Mouse (Mus musculus) midbrain, embryonic 16.5 days (tissue): Measurements from ENCODE around the gene Map4. TPM values are rescaled to one million over a fixed set of nuclear protein-coding genes. Genes with fewer than 3 reads are reported as not detected.

Source experiments
- ATAC-seq: fragments of 200-750 bp; cut with Nextera tagmentation; 2 replicates; pipeline ENCODE4 v1.8.0; 2017; ENCODE audit warnings: moderate TSS enrichment
- H3K27ac ChIP-seq: fragments of 300-500 bp; sonication (generic); 2 replicates; pipeline ENCODE4 v1.5.1; 2014; ENCODE audit warnings: mild to moderate bottlenecking, low read length, mixed read lengths
- H3K27me3 ChIP-seq: fragments of 300-500 bp; sonication (generic); 2 replicates; pipeline ENCODE4 v1.6.1; 2014; ENCODE audit warnings: low read depth, low read length, mixed read lengths; ENCODE audit not compliant: control insufficient read depth, insufficient read depth
- H3K36me3 ChIP-seq: fragments of 300-500 bp; sonication (generic); 2 replicates; pipeline ENCODE4 v1.6.1; 2014; ENCODE audit warnings: mild to moderate bottlenecking, low read length, moderate library complexity, mixed read lengths; ENCODE audit not compliant: control insufficient read depth, insufficient read depth
- H3K4me1 ChIP-seq: fragments of 300-500 bp; sonication (generic); 2 replicates; pipeline ENCODE4 v1.6.1; 2014; ENCODE audit warnings: mild to moderate bottlenecking, low read length, mixed read lengths; ENCODE audit not compliant: control insufficient read depth, insufficient read depth
- H3K4me2 ChIP-seq: fragments of 300-500 bp; sonication (generic); 2 replicates; pipeline ENCODE4 v1.6.1; 2014; ENCODE audit warnings: mild to moderate bottlenecking, low read length, mixed read lengths
- H3K4me3 ChIP-seq: fragments of 300-500 bp; sonication (generic); 2 replicates; pipeline ENCODE4 v1.5.1; 2014; ENCODE audit warnings: low read depth, mild to moderate bottlenecking, low read length, moderate library complexity, mixed read lengths
- H3K9ac ChIP-seq: fragments of 300-500 bp; sonication (generic); 2 replicates; pipeline ENCODE4 v1.6.1; 2014; ENCODE audit warnings: low read depth, low read length, mixed read lengths
- H3K9me3 ChIP-seq: fragments of 300-500 bp; sonication (generic); replicated peaks from 2 replicates; pipeline ENCODE4 v1.6.1; 2014; ENCODE audit warnings: mild to moderate bottlenecking, low read length, mixed read lengths; ENCODE audit not compliant: control insufficient read depth, poor library complexity, severe bottlenecking
- WGBS: fragments of 180-500 bp; shearing (Covaris S2); extraction: QIAGEN DNeasy Blood & Tissue Kit; methylation state at CpG from one replicate; pipeline ENCODE4 v1.1.7; 2014; 5-methylcytosine and 5-hydroxymethylcytosine counted together
- polyA plus RNA-seq: library from polyadenylated mRNA; unstranded; fragments of >200 nt; fragmentation: Nextera tagmentation; extraction: Ambion mirVana; gene quantifications from 2 replicates; pipeline ENCODE4 v1.2.1, GENCODE M21; 2015

Map4 gene
- polyA plus RNA-seq, 1 experiment from 2014 or later, result 213 TPM

DNA sequence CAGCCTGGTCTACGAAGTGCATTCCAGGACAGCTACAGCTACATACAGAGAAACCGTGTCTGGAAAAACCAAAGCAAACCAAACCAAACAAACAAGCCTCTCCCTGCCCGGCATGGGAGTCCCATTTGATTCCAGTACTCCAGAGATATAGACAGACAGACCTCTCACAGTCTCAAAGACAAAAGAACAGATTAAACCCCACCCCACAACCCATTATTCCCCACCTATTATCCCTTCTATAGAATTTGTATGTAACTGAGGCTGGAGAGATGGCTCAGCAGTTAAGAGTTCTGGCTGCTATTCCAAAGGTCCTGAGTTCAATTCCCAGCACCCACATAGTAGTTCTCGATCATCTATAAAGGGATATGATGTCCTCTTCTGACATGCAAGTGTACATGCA lies 21.3 kb upstream of the Map4 start:
- H3K9me3 ChIP-seq, result no peaks in the 10 kb centered on the region
- no peaks in the 10 kb centered on the region for H3K36me3 ChIP-seq
- 93% methylated on average over 4 of the region's 4 CpGs for WGBS
- no peak overlapping the region for H3K4me2 ChIP-seq
- H3K27ac ChIP-seq, result no peak overlapping the region
- no peak overlapping the region for H3K9ac ChIP-seq
- no peak overlapping the region for H3K4me3 ChIP-seq
- ATAC-seq, result no peak
- no peaks in the 10 kb centered on the region for H3K4me1 ChIP-seq
- no peaks in the 10 kb centered on the region for H3K27me3 ChIP-seq

DNA sequence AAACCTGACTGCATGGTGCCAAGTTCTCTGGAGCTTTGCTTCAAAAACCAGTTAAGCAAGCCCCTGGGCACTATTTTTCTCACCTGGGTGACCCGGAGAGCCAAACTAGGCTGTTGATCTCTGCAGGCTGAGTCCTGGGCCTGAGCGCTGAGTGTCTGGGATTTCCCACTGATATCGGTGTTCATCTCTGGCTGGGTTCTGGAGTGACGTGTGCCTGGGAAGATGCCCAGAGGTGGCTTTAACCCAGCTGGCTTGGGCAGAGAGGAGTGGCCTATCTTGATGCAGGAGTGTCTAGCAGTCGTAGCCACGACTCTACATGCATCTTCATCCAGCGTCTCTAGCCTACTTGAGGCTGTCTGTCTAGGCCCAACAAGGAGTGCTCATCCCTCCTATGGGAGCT lies 19.5 kb upstream of the Map4 start:
- Histone ChIP-seq H3K27ac (no peak overlapping the region), H3K9me3 (no peaks in the 10 kb centered on the region), H3K4me1 (no peaks in the 10 kb centered on the region), H3K4me2 (no peak overlapping the region), H3K4me3 (no peak overlapping the region), H3K27me3 (no peaks in the 10 kb centered on the region), H3K9ac (no peak overlapping the region), H3K36me3 (no peaks in the 10 kb centered on the region)
- ATAC-seq, result no peak
- 90% methylated on average over 7 of the region's 7 CpGs for WGBS

DNA sequence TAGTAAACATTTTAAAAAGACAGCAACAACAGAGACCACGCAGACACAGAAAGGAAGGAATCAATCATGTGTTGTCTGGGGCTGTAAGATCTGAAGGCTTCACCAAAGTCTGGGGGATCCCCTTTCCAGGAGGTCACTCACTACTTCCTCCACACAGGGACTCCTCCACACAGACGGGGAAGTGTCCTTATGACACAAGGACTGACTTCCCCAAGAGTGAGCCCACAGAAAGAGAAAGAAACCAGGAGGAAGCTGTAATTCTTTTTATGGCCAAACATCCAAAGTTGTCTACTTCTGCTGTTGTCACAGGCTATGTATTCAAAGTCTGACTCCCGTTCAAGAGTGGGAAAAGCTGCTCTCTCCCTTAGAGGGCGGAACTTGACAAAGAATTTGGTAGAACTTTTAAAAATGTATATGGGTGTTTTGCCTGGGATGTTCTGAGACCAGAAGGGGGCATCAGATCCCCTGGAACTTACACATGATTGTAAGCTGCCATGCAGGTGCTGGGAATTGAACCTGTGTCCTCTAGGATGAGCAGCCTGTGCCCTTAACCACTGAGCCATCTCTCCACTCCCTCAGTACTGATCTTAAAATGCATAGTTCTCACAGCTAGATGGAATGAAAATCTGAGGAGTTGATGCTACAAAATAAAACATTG lies 16.9 kb upstream of the Map4 start:
- WGBS, result 84% methylated on average over 4 of the region's 4 CpGs

DNA sequence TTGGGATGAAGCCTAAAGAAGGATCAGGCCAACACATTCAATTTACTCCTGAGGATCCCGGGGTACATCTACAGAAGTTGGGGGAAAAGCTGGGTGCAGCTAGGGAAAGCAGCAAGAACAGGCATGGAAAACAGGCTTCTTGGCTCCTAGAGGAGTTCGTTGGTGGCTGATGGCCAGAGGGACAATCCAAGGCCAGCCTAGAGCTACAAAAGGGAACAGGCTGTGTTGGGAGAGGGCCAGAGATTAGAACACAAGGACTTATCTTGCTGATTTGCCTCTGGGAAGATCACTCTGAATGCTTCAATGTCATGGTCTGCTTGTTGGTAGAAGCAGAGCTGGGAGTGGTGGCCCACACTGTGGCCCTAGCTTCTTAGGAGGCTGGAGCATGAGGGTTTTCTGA lies 13.3 kb upstream of the Map4 start:
- Histone ChIP-seq H3K4me3 (no peak overlapping the region), H3K36me3 (no peaks in the 10 kb centered on the region), H3K9me3 (no peaks in the 10 kb centered on the region), H3K4me2 (no peak overlapping the region), H3K27me3 (no peaks in the 10 kb centered on the region), H3K4me1 (no peaks in the 10 kb centered on the region), H3K9ac (no peak overlapping the region), H3K27ac (no peak overlapping the region)
- 89% methylated on average over 2 of the region's 2 CpGs for WGBS
- ATAC-seq, result no peak

More for the DNA sequence above, 16.9 kb upstream of the Map4 start:
- Histone ChIP-seq H3K36me3 (no peaks in the 10 kb centered on the region), H3K4me2 (no peak overlapping the region), H3K27ac (no peak overlapping the region), H3K27me3 (no peaks in the 10 kb centered on the region), H3K4me1 (no peaks in the 10 kb centered on the region), H3K9me3 (no peaks in the 10 kb centered on the region), H3K4me3 (no peak overlapping the region), H3K9ac (no peak overlapping the region)
- no peak for ATAC-seq

DNA sequence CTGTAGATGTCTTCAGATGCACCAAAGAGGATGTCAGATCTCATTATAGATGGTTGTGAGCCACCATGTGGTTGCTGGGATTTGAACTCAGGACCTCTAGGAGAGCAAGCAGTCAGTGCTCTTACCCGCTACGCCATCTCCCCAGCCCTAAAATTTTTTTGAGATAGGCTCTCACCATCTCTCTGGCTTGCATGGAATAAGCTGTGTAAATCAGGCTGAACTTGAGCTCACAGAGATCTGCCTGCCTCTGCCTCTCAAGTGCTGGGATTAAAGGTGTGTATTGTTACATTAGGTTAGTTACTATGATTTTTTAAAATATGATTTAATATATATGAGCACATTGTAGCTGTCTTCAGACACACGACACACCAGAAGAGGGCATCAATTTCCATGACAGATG lies 2.1 kb upstream of the Map4 start:
- no peak for ATAC-seq
- no peak overlapping the region for H3K9ac ChIP-seq

DNA sequence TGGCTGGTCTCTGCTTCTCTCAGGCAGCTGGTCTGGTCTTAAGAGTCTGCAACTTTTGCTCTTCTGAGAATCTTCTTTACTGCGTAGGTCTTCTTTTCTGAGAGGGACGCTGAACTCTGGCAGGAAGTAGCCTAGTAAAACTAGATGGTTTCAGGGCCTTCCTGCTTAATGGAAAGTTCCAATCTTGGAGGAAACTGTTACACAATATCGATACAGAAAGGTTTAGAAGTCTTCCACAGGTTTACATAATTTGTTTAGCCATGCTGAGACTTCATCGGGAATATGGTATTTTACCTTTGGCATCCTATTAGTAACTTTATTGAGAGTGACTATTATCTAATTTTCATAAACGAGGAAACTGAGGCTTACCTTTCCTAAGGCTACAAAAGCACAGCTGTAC lies 1.2 kb upstream of the Map4 start:
- Histone ChIP-seq H3K9me3 (no peaks in the 10 kb centered on the region), H3K9ac (no peak overlapping the region), H3K4me2 (no peak overlapping the region), H3K27ac (no peak overlapping the region), H3K27me3 (no peaks in the 10 kb centered on the region), H3K36me3 (no peaks in the 10 kb centered on the region), H3K4me1 (peaks cover 6% of the 10 kb centered on the region), H3K4me3 (no peak overlapping the region)
- no peak for ATAC-seq
- 91% methylated on average over 5 of the region's 5 CpGs for WGBS

More for the DNA sequence above, 2.1 kb upstream of the Map4 start:
- no peak overlapping the region for H3K27ac ChIP-seq
- no peak overlapping the region for H3K4me2 ChIP-seq
- H3K27me3 ChIP-seq, result no peaks in the 10 kb centered on the region
- WGBS, result 97% methylated on average over 3 of the region's 3 CpGs
- H3K4me1 ChIP-seq, result peaks cover 6% of the 10 kb centered on the region
- H3K36me3 ChIP-seq, result no peaks in the 10 kb centered on the region
- no peaks in the 10 kb centered on the region for H3K9me3 ChIP-seq
- no peak overlapping the region for H3K4me3 ChIP-seq

DNA sequence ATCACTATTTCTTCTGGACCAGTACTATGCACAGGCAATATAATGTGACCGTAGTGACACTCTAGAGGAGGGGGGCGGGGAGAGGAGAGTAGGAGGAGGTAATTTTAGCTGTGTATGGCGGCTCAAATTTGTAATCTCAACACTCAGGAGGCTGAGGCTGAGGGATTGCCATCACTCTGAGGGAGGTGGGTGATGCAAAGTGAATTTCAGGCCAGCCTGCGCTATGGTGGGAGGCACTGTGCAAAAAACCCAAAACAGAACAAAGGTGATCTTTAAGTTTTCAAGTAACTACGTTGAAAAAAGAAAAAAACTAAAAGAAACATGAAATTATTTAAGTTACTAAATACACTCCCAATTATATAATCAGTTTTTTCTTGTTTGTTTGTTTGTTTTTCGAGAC lies 508 bp upstream of the Map4 start:
- Histone ChIP-seq H3K4me1 (peaks cover 6% of the 10 kb centered on the region), H3K36me3 (no peaks in the 10 kb centered on the region), H3K27ac (peak overlapping the region; percentile 88), H3K9ac (peak overlapping the region; percentile 58; the same call in 1 of the 2 replicates), H3K9me3 (no peaks in the 10 kb centered on the region), H3K27me3 (no peaks in the 10 kb centered on the region), H3K4me3 (peak overlapping the region; percentile 97), H3K4me2 (peak overlapping the region; percentile 48)
- no peak for ATAC-seq
- 78% methylated on average over 6 of the region's 6 CpGs for WGBS

DNA sequence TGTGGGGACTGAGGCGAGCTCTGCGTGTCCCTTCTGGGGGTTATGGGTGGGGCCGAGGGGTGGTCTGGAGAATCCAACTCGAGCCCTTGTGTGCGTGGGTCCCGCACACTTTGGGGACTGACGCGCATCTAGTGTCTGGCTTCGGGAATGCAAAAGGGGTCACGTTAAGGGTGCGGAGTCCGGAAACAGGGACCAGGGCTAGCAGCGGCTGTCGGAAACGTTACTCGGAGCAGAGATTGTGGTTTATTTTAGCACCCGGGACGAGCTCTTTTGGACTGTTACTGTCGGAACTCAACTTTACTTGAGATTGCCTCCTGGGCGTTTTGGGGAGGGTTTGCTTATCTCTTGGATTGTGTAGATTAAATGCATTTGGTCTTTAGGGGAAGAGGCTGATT lies 1.1 kb downstream of the Map4 start:
- H3K4me1 ChIP-seq, result peaks cover 6% of the 10 kb centered on the region
- H3K36me3 ChIP-seq, result no peaks in the 10 kb centered on the region
- H3K4me3 ChIP-seq, result peak overlapping the region; percentile 97
- H3K9ac ChIP-seq, result peak overlapping the region; percentile 92
- H3K4me2 ChIP-seq, result peak overlapping the region; percentile 89
- peak overlapping the region; percentile 88 for H3K27ac ChIP-seq
- 0% methylated on average over 20 of the region's 20 CpGs for WGBS
- ATAC-seq, result no peak
- no peaks in the 10 kb centered on the region for H3K27me3 ChIP-seq
- no peaks in the 10 kb centered on the region for H3K9me3 ChIP-seq

DNA sequence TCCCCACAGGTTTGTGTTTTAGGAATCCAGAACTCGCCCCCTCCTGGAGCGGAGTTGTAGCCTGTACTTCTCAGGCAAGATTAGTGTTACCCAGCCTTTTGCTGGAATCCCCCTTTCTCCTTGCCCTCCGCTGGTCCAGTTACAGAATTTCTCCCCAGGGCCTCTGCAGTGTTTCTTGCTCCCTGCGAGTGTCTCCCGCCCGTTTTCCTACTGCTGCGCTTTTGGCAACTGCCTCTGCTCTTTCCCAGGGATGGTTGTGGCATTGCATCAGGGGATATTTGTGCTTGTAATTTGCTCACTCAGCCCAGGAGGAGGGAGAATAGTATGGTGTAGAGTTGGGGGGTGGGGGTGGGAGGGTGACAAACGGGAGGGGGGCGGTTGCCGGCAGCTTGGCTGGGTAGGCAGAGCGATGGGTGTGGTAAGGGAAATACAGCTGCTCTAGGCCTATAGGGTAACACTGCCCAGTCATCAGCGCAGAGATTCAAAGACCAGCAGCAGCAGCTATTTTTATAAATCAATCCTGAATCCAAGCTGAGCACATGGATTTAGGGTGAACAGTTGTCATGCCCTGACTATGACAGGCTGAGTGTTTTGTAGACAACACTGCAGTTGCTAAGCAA lies 1.6 kb downstream of the Map4 start:
- Histone ChIP-seq H3K27me3 (no peaks in the 10 kb centered on the region), H3K4me3 (peak overlapping the region; percentile 97), H3K4me2 (peak overlapping the region; percentile 89), H3K9ac (peak overlapping the region; percentile 92), H3K4me1 (peaks cover 6% of the 10 kb centered on the region), H3K27ac (peak overlapping the region; percentile 88), H3K36me3 (no peaks in the 10 kb centered on the region), H3K9me3 (no peaks in the 10 kb centered on the region)
- WGBS, result 2% methylated on average over 12 of the region's 12 CpGs
- ATAC-seq, result no peak
